Comparison of ENCODE assay signal across 17 mouse cellular contexts in genomic region chr5:75736318-75736717, GRCm38 (mm10).
DNase-seq lines count a peak whose midpoint lies in the region; ATAC-seq and TF ChIP-seq lines count a peak whose summit lies in the region.
"Had no signal": no experiment of that assay in that cellular context is flagged by ENCODE, and none has a peak within 500 bp of the region (broad histone marks: within the 10 kb centered on the region; RNA-seq: fewer than 3 reads in every experiment).

No protein-coding gene starts in this region.

- no peak overlapping the region for H3K4me3 ChIP-seq in heart, adult 2 months
- no peak overlapping the region for H3K4me3 ChIP-seq in lung, postnatal 0 days (ENCODE audit: low read depth, low read length)
- H3K4me3 ChIP-seq: embryonic facial prominence, embryonic 12.5 days; hindbrain, embryonic 13.5 days had no signal

- TF ChIP-seq POLR2A in heart, adult 2 months (IDR thresholded peaks at IDR 0.05; ENCODE audit: insufficient read depth, low read depth, low read length), result no peak

- H3K79me2 ChIP-seq in heart, adult 2 months (replicated peaks; ENCODE audit: control insufficient read depth, insufficient read depth, low read length), result no peaks in the 10 kb centered on the region

- no peaks in the 10 kb centered on the region; the same call in 1 of the 2 replicates for H3K4me1 ChIP-seq in heart, adult 2 months (ENCODE audit: control insufficient read depth, insufficient read depth, low read length)
- no peaks in the 10 kb centered on the region for H3K4me1 ChIP-seq in lung, postnatal 0 days (ENCODE audit: insufficient read depth, low read depth, low read length)
- H3K4me1 ChIP-seq: embryonic facial prominence, embryonic 12.5 days had no signal

- ATAC-seq in lung, postnatal 0 days, result no peak
- ATAC-seq: forebrain, embryonic 14.5 days had no signal

- TF ChIP-seq EP300 in heart, adult 2 months (IDR thresholded peaks at IDR 0.05; ENCODE audit: insufficient read depth, low read depth, low read length), result no peak
- TF ChIP-seq EP300 in lung, postnatal 0 days (IDR thresholded peaks at IDR 0.05), result no peak

- no peaks in the 10 kb centered on the region for H3K27me3 ChIP-seq in heart, adult 2 months (ENCODE audit: control insufficient read depth, insufficient read depth, low read length)
- no peaks in the 10 kb centered on the region for H3K27me3 ChIP-seq in lung, postnatal 0 days (replicated peaks; ENCODE audit: insufficient read depth, low read length)
- H3K27me3 ChIP-seq: embryonic facial prominence, embryonic 12.5 days; hindbrain, embryonic 13.5 days had no signal

- H3K4me2 ChIP-seq in lung, postnatal 0 days (replicated peaks; ENCODE audit: low read depth, low read length), result no peak overlapping the region
- H3K4me2 ChIP-seq: embryonic facial prominence, embryonic 12.5 days; heart, embryonic 11.5 days; hindbrain, embryonic 13.5 days had no signal

- H3K27ac ChIP-seq in heart, adult 2 months, result no peak overlapping the region
- H3K27ac ChIP-seq in lung, postnatal 0 days (ENCODE audit: low read length), result no peak overlapping the region
- H3K27ac ChIP-seq: embryonic facial prominence, embryonic 12.5 days; hindbrain, embryonic 13.5 days had no signal

- H3K9ac ChIP-seq in heart, adult 2 months (ENCODE audit: low read depth, low read length), result no peak overlapping the region
- H3K9ac ChIP-seq in lung, postnatal 0 days (replicated peaks; ENCODE audit: low read depth), result no peak overlapping the region
- H3K9ac ChIP-seq: embryonic facial prominence, embryonic 12.5 days; hindbrain, embryonic 13.5 days had no signal

- intact Hi-C loops in heart, adult 2 months (cut with DNase I), result no loop called here

- no peaks in the 10 kb centered on the region for H3K9me3 ChIP-seq in lung, postnatal 0 days (ENCODE audit: low read length)
- H3K9me3 ChIP-seq: hindbrain, embryonic 13.5 days had no signal

- no peaks in the 10 kb centered on the region for H3K36me3 ChIP-seq in heart, adult 2 months (ENCODE audit: control insufficient read depth, insufficient read depth, low read length)
- H3K36me3 ChIP-seq in lung, postnatal 0 days (ENCODE audit: insufficient read depth, low read length), result no peaks in the 10 kb centered on the region
- H3K36me3 ChIP-seq: embryonic facial prominence, embryonic 12.5 days; hindbrain, embryonic 13.5 days had no signal

- peak; percentile 46 for TF ChIP-seq CTCF in heart, adult 2 months (IDR thresholded peaks at IDR 0.05)
- TF ChIP-seq CTCF in lung, postnatal 0 days (IDR thresholded peaks at IDR 0.05), result peak; percentile 50; the same call in 1 of the 2 replicates

- no peak for DNase-seq in heart, adult 2 months
- DNase-seq in heart, postnatal 4 days, result no peak
- no peak for DNase-seq in lung, postnatal 0 days (ENCODE audit: low spot score)
- no peak for DNase-seq in lung, postnatal 36 days
- peak; percentile 38 for DNase-seq in ZHBTc4 (ENCODE audit: low read depth, low spot score)
- peak; percentile 54 for DNase-seq in thymus, postnatal 14 days
- no peak for DNase-seq in embryo, embryonic 10.5 days (ENCODE audit: low spot score)
- no peak for DNase-seq in gastrocnemius, adult 18-20 months (ENCODE audit: low spot score)
- DNase-seq: adrenal gland, postnatal 25 days; cerebellum, adult 9-10 months; left cerebral cortex, postnatal 4 days; lung, postnatal 14 days; right cerebral cortex, postnatal 25 days had no signal

Comparison
In these comparisons a context has a peak if more than half of its experiments do, and no peak if none do; other contexts are left out.
1. DNase-seq: peak in ZHBTc4 (single experiment) and thymus, postnatal 14 days (single experiment); none in heart, adult 2 months (0 of 2), heart, postnatal 4 days (single experiment), lung, postnatal 0 days (single experiment), lung, postnatal 36 days (single experiment), embryo, embryonic 10.5 days (single experiment) and gastrocnemius, adult 18-20 months (single experiment).